Mouse (Mus musculus) MEL (cell line): ENCODE data around the gene Ifngr2. TPM values are rescaled to one million over a fixed set of nuclear protein-coding genes. Genes with fewer than 3 reads are reported as not detected.

Source experiments
- DNase-seq: peaks from one replicate; pipeline ENCODE4 v3.0.0; 2011; ENCODE audit warnings: low read depth, low spot score
- H3K27ac ChIP-seq: 2 replicates; pipeline ENCODE4 v1.5.1; 2012; ENCODE audit warnings: low read depth, mild to moderate bottlenecking, control low read depth, low read length, moderate library complexity; ENCODE audit not compliant: control insufficient read depth
- H3K27me3 ChIP-seq, 2 experiments: fragments of 150-350 bp in 1 of 2; sonication (generic) in 1 of 2; 2 replicates each; pipeline ENCODE4 v1.6.1; 2012; ENCODE audit warnings: low read length in 2 of 2, mild to moderate bottlenecking in 2 of 2, improper control_type of control experiment in 1 of 2, moderate library complexity in 1 of 2; ENCODE audit not compliant: insufficient read depth in 2 of 2, control insufficient read depth in 1 of 2
- H3K36me3 ChIP-seq, 2 experiments: 2 replicates each; pipeline ENCODE4 v1.6.1; 2012 to 2014; ENCODE audit warnings: low read length in 2 of 2, improper control_type of control experiment in 1 of 2, inconsistent platforms in 1 of 2, mild to moderate bottlenecking in 1 of 2; ENCODE audit not compliant: insufficient read depth in 2 of 2, control insufficient read depth in 1 of 2
- H3K4me1 ChIP-seq, 2 experiments: fragments of 150-350 bp in 1 of 2; sonication (generic) in 1 of 2; 2 replicates each; pipeline ENCODE4 v1.6.1; 2012; ENCODE audit warnings: low read length in 2 of 2, improper control_type of control experiment in 1 of 2, mild to moderate bottlenecking in 1 of 2; ENCODE audit not compliant: insufficient read depth in 2 of 2, control insufficient read depth in 1 of 2
- H3K4me3 ChIP-seq, 2 experiments: fragments of 150-350 bp in 1 of 2; sonication (generic) in 1 of 2; 2 replicates each; pipeline ENCODE4 v1.5.1; 2012; ENCODE audit warnings: low read depth in 2 of 2, low read length in 2 of 2, mild to moderate bottlenecking in 2 of 2, moderate library complexity in 2 of 2, control low read depth in 1 of 2, improper control_type of control experiment in 1 of 2; ENCODE audit not compliant: control insufficient read depth in 1 of 2, insufficient read depth in 1 of 2
- H3K79me2 ChIP-seq: 2 replicates; pipeline ENCODE4 v1.6.1; 2012; ENCODE audit warnings: mild to moderate bottlenecking, low read length, moderate library complexity; ENCODE audit not compliant: control insufficient read depth, poor library complexity, insufficient read depth
- H3K9ac ChIP-seq: 2 replicates; pipeline ENCODE4 v1.6.1; 2012; ENCODE audit warnings: low read depth, mild to moderate bottlenecking, control low read depth, low read length, moderate library complexity; ENCODE audit not compliant: control insufficient read depth, poor library complexity, severe bottlenecking
- H3K9me3 ChIP-seq: fragments of 150-350 bp; sonication (generic); replicated peaks from 2 replicates; pipeline ENCODE4 v1.6.1; 2012; ENCODE audit warnings: mild to moderate bottlenecking, low read length, improper control_type of control experiment, moderate library complexity; ENCODE audit not compliant: insufficient read depth
- BHLHE40 ChIP-seq: IDR thresholded peaks from 2 replicates; pipeline ENCODE4 v1.6.1; 2012; ENCODE audit warnings: low read depth, mild to moderate bottlenecking, inconsistent platforms, low read length, improper control_type of control experiment, borderline replicate concordance
- ELF1 ChIP-seq: IDR thresholded peaks from 2 replicates; pipeline ENCODE4 v1.6.1; 2014; ENCODE audit warnings: low read depth, mild to moderate bottlenecking, inconsistent platforms, low read length, improper control_type of control experiment, moderate library complexity
- EP300 ChIP-seq, 2 experiments: IDR thresholded peaks; 2 replicates each; pipeline ENCODE4 v1.6.1; 2011; ENCODE audit warnings: improper control_type of control experiment in 2 of 2, low read length in 2 of 2, low read depth in 1 of 2, mild to moderate bottlenecking in 1 of 2
- ETS1 ChIP-seq: IDR thresholded peaks from 2 replicates; pipeline ENCODE4 v1.6.1; 2012; ENCODE audit warnings: low read depth, mild to moderate bottlenecking, inconsistent platforms, low read length, improper control_type of control experiment, moderate library complexity
- KAT2A ChIP-seq: conservative IDR thresholded peaks from 2 replicates; pipeline ENCODE4 v1.6.1; 2012; ENCODE audit warnings: low read depth, low read length, improper control_type of control experiment, inconsistent platforms
- MAX ChIP-seq: IDR thresholded peaks from 2 replicates; pipeline ENCODE4 v1.6.1; 2011; ENCODE audit warnings: low read length, improper control_type of control experiment
- MAZ ChIP-seq: IDR thresholded peaks from 2 replicates; pipeline ENCODE4 v1.6.1; 2012; ENCODE audit warnings: low read depth, mild to moderate bottlenecking, inconsistent platforms, low read length, improper control_type of control experiment
- MEF2A ChIP-seq: IDR thresholded peaks from 2 replicates; pipeline ENCODE4 v1.6.1; 2014; ENCODE audit warnings: low read depth, mild to moderate bottlenecking, inconsistent platforms, low read length, improper control_type of control experiment; ENCODE audit not compliant: poor library complexity, insufficient replicate concordance, severe bottlenecking; ENCODE audit errors: extremely low read depth
- MYC ChIP-seq: IDR thresholded peaks from 2 replicates; pipeline ENCODE4 v1.6.1; 2011; ENCODE audit warnings: low read depth, mild to moderate bottlenecking, low read length, improper control_type of control experiment, moderate library complexity
- NELFE ChIP-seq: IDR thresholded peaks from 2 replicates; pipeline ENCODE4 v1.6.1; 2011; ENCODE audit warnings: low read depth, low read length, improper control_type of control experiment
- POLR2A ChIP-seq, 2 experiments: IDR thresholded peaks; 2 replicates each; pipeline ENCODE4 v1.6.1; 2011 to 2012; ENCODE audit warnings: low read length in 2 of 2, mild to moderate bottlenecking in 2 of 2, control low read depth in 1 of 2, improper control_type of control experiment in 1 of 2, low read depth in 1 of 2, moderate library complexity in 1 of 2; ENCODE audit not compliant: control insufficient read depth in 1 of 2, insufficient read depth in 1 of 2, poor library complexity in 1 of 2
- POLR2AphosphoS5 ChIP-seq: IDR thresholded peaks from 2 replicates; pipeline ENCODE4 v1.6.1; 2012; ENCODE audit warnings: low read depth, borderline replicate concordance, mild to moderate bottlenecking, inconsistent platforms, low read length, moderate library complexity, mixed read lengths
- RAD21 ChIP-seq: IDR thresholded peaks from 2 replicates; pipeline ENCODE4 v1.6.1; 2011; ENCODE audit warnings: mild to moderate bottlenecking, low read depth, low read length, improper control_type of control experiment
- RCOR1 ChIP-seq: IDR thresholded peaks from 2 replicates; pipeline ENCODE4 v1.6.1; 2012; ENCODE audit warnings: low read depth, mild to moderate bottlenecking, inconsistent platforms, low read length, improper control_type of control experiment
- SIN3A ChIP-seq: IDR thresholded peaks from 2 replicates; pipeline ENCODE4 v1.6.1; 2012; ENCODE audit warnings: low read length, improper control_type of control experiment, inconsistent platforms
- TAL1 ChIP-seq: IDR thresholded peaks from 2 replicates; pipeline ENCODE4 v1.6.1; 2012; ENCODE audit warnings: mild to moderate bottlenecking, inconsistent platforms, low read length, moderate library complexity, mixed read lengths
- USF2 ChIP-seq, 2 experiments: IDR thresholded peaks; 2 replicates each; pipeline ENCODE4 v1.6.1; 2011 to 2012; ENCODE audit warnings: improper control_type of control experiment in 2 of 2, low read length in 2 of 2, borderline replicate concordance in 1 of 2, inconsistent platforms in 1 of 2, low read depth in 1 of 2, mild to moderate bottlenecking in 1 of 2; ENCODE audit not compliant: insufficient read depth in 1 of 2
- ZMIZ1 ChIP-seq: IDR thresholded peaks from 2 replicates; pipeline ENCODE4 v1.6.1; 2012; ENCODE audit warnings: low read depth, mild to moderate bottlenecking, inconsistent platforms, low read length, improper control_type of control experiment, moderate library complexity
- ZNF384 ChIP-seq: IDR thresholded peaks from 2 replicates; pipeline ENCODE4 v1.6.1; 2012; ENCODE audit warnings: low read depth, mild to moderate bottlenecking, inconsistent platforms, low read length, improper control_type of control experiment
- polyA plus RNA-seq, 2 experiments: library from polyadenylated mRNA; stranded (reverse) in 1 of 2; unstranded in 1 of 2; fragments of >175 nt in 1 of 2; fragments of >200 nt in 1 of 2; gene quantifications; 2 replicates each; pipeline versions ENCODE4 v1.2.1 to v1.2.4; 2012; ENCODE audit warnings: low replicate concordance in 2 of 2, low read depth in 1 of 2; ENCODE audit not compliant: insufficient read length in 2 of 2, insufficient read depth in 1 of 2, missing spikeins in 1 of 2
- total RNA-seq: library from RNA; depleted of rRNA; stranded (reverse); fragments of 300-350 nt; gene quantifications from 2 replicates; pipeline ENCODE4 v1.2.3, GENCODE M21; 2012

Ifngr2 gene
- total and polyA plus RNA-seq, 3 experiments: 2.8 to 11.0 TPM; not detected in 1

GRCm38 (mm10) chr16:91565292-91565951 lies 18.6 kb downstream of the Ifngr2 start:
- Histone ChIP-seq H3K36me3 (0 out of 4 replicates have a peak, but pooled peaks cover 0 to 2% of the 10 kb centered on the region in 2 experiments), H3K9ac (no peak overlapping the region), H3K27me3 (no peaks in the 10 kb centered on the region), H3K79me2 (no peaks in the 10 kb centered on the region), H3K9me3 (no peaks in the 10 kb centered on the region), H3K4me3 (no peak overlapping the region), H3K4me1 (0 out of 4 replicates have a peak, but pooled peaks cover 0 to 4% of the 10 kb centered on the region in 2 experiments), H3K27ac (no peak overlapping the region)
- no peak for DNase-seq
- TF ChIP-seq RCOR1 (no peak), POLR2A (IDR thresholded peaks at IDR 0.05; ENCODE audit: control insufficient read depth in 1 of 2, insufficient read depth in 1 of 2, low read depth in 1 of 2, low read length in 2 of 2, poor library complexity in 1 of 2) (no peak), RAD21 (no peak)

- H3K27me3 ChIP-seq: no peaks in the 10 kb centered on the region
- H3K4me3 ChIP-seq: no peak overlapping the region
- no peaks in the 10 kb centered on the region for H3K79me2 ChIP-seq
- no peaks in the 10 kb centered on the region for H3K9me3 ChIP-seq
- no peak for DNase-seq
- 0 out of 4 replicates have a peak, but pooled peaks cover 0 to 2% of the 10 kb centered on the region in 2 experiments for H3K36me3 ChIP-seq
- H3K4me1 ChIP-seq: 0 out of 4 replicates have a peak, but pooled peaks cover 0 to 4% of the 10 kb centered on the region in 2 experiments
- no peak overlapping the region for H3K27ac ChIP-seq
- no peak overlapping the region for H3K9ac ChIP-seq
- no peak for TF ChIP-seq POLR2AphosphoS5
- TF ChIP-seq BHLHE40: no peak
- no peak for TF ChIP-seq KAT2A
- no peak for TF ChIP-seq MYC
- no peak for TF ChIP-seq EP300 (IDR thresholded peaks at IDR 0.05; ENCODE audit: low read depth in 1 of 2, low read length in 2 of 2)
- TF ChIP-seq MAZ: no peak
- no peak for TF ChIP-seq USF2 (IDR thresholded peaks at IDR 0.05; ENCODE audit: borderline replicate concordance in 1 of 2, insufficient read depth in 1 of 2, low read depth in 1 of 2, low read length in 2 of 2)
- no peak for TF ChIP-seq RAD21
- no peak for TF ChIP-seq ZMIZ1
- no peak for TF ChIP-seq MEF2A
- TF ChIP-seq ETS1: no peak
- TF ChIP-seq MAX: no peak
- TF ChIP-seq ZNF384: no peak
- TF ChIP-seq ELF1: no peak
- no peak for TF ChIP-seq NELFE
- TF ChIP-seq SIN3A: no peak
- TF ChIP-seq TAL1: no peak
- TF ChIP-seq RCOR1: no peak
- TF ChIP-seq, all 39 proteins: peak for 0
Observed at GRCm38 (mm10) chr16:91566002-91566401, 19.1 kb downstream of the Ifngr2 start.
